Mouse (Mus musculus) bone marrow macrophage, adult 2 months (primary cell): Measurements from ENCODE around the gene Dmrt3. TPM values are rescaled to one million over a fixed set of nuclear protein-coding genes. Genes with fewer than 3 reads are reported as not detected.
A peak's percentile ranks its signal among the peaks of the same experiment; 100 is the strongest.

Experiments used
- H3K27ac ChIP-seq: 2 replicates; pipeline ENCODE4 v1.5.1; 2012; ENCODE audit warnings: low read depth, low read length; ENCODE audit not compliant: insufficient read depth
- H3K4me1 ChIP-seq: 2 replicates; pipeline ENCODE4 v1.6.1; 2012; ENCODE audit warnings: low read length; ENCODE audit not compliant: control insufficient read depth, insufficient read depth
- H3K4me3 ChIP-seq: 2 replicates; pipeline ENCODE4 v1.5.1; 2012; ENCODE audit warnings: mild to moderate bottlenecking, low read length, moderate library complexity; ENCODE audit not compliant: insufficient read depth
- CTCF ChIP-seq: IDR thresholded peaks from 2 replicates; pipeline ENCODE4 v1.5.1; 2012; ENCODE audit warnings: low read depth, mild to moderate bottlenecking, low read length, moderate library complexity
- POLR2A ChIP-seq: IDR thresholded peaks from 2 replicates; pipeline ENCODE4 v1.6.1; 2012; ENCODE audit warnings: mild to moderate bottlenecking, low read depth, low read length, borderline replicate concordance
- polyA plus RNA-seq: library from polyadenylated mRNA; stranded (reverse); fragments of >200 nt; gene quantifications from 2 replicates; pipeline ENCODE4 v1.2.4, GENCODE M21; 2012; ENCODE audit not compliant: missing spikeins, insufficient read depth, insufficient read length

The Dmrt3 gene
- polyA plus RNA-seq, 1 experiment = not detected

GRCm38 (mm10) chr19:25622291-25623251 lies 12.5 kb downstream of the Dmrt3 start:
- H3K4me3 ChIP-seq = no peak overlapping the region
- H3K27ac ChIP-seq = no peak overlapping the region
- no peak for TF ChIP-seq POLR2A
- peak; percentile 65 for TF ChIP-seq CTCF
- no peaks in the 10 kb centered on the region for H3K4me1 ChIP-seq

- peak; percentile 68 for TF ChIP-seq CTCF
- TF ChIP-seq POLR2A = no peak
- Histone ChIP-seq H3K4me1 (no peaks in the 10 kb centered on the region), H3K27ac (no peak overlapping the region), H3K4me3 (no peak overlapping the region)
Measured at GRCm38 (mm10) chr19:25628490-25628889, 18.4 kb downstream of the Dmrt3 start.

- TF ChIP-seq CTCF (no peak), POLR2A (no peak)
- H3K4me3 ChIP-seq = no peak overlapping the region
- no peaks in the 10 kb centered on the region for H3K4me1 ChIP-seq
- no peak overlapping the region for H3K27ac ChIP-seq
Measured at GRCm38 (mm10) chr19:25635119-25635518, 25.0 kb downstream of the Dmrt3 start.

GRCm38 (mm10) chr19:25635622-25636244 lies 25.6 kb downstream of the Dmrt3 start:
- no peak overlapping the region for H3K27ac ChIP-seq
- H3K4me3 ChIP-seq = no peak overlapping the region
- H3K4me1 ChIP-seq = no peaks in the 10 kb centered on the region
- TF ChIP-seq CTCF (peak; percentile 82), POLR2A (no peak)

- Histone ChIP-seq H3K4me3 (no peak overlapping the region), H3K27ac (no peak overlapping the region), H3K4me1 (no peaks in the 10 kb centered on the region)
- TF ChIP-seq CTCF (no peak), POLR2A (no peak)
Measured at GRCm38 (mm10) chr19:25638766-25639361, 28.8 kb downstream of the Dmrt3 start.

GRCm38 (mm10) chr19:25641786-25642185 lies 31.7 kb downstream of the Dmrt3 start:
- H3K27ac ChIP-seq = no peak overlapping the region
- TF ChIP-seq CTCF (no peak), POLR2A (no peak)
- H3K4me3 ChIP-seq = no peak overlapping the region
- no peaks in the 10 kb centered on the region for H3K4me1 ChIP-seq

GRCm38 (mm10) chr19:25647136-25647535 lies 37.0 kb downstream of the Dmrt3 start:
- Histone ChIP-seq H3K27ac (no peak overlapping the region), H3K4me3 (no peak overlapping the region), H3K4me1 (no peaks in the 10 kb centered on the region)
- TF ChIP-seq CTCF (no peak), POLR2A (no peak)

- Histone ChIP-seq H3K4me1 (no peaks in the 10 kb centered on the region), H3K27ac (no peak overlapping the region), H3K4me3 (no peak overlapping the region)
- TF ChIP-seq POLR2A (no peak), CTCF (no peak)
Measured at GRCm38 (mm10) chr19:25648701-25649100, 38.6 kb downstream of the Dmrt3 start.

GRCm38 (mm10) chr19:25650474-25650873 lies 40.4 kb downstream of the Dmrt3 start:
- no peaks in the 10 kb centered on the region for H3K4me1 ChIP-seq
- H3K4me3 ChIP-seq = no peak overlapping the region
- H3K27ac ChIP-seq = no peak overlapping the region
- no peak for TF ChIP-seq CTCF
- no peak for TF ChIP-seq POLR2A

GRCm38 (mm10) chr19:25652560-25652959 lies 42.5 kb downstream of the Dmrt3 start:
- Histone ChIP-seq H3K27ac (no peak overlapping the region), H3K4me3 (no peak overlapping the region), H3K4me1 (no peaks in the 10 kb centered on the region)
- TF ChIP-seq POLR2A = no peak
- TF ChIP-seq CTCF = no peak
